Comparison of ENCODE assay signal across 11 mouse cellular contexts in genomic region chr19:6472821-6473220, GRCm38 (mm10). TPM values are rescaled to one million over a fixed set of nuclear protein-coding genes. Genes with fewer than 3 reads are reported as not detected.
"Had no signal": no experiment of that assay in that cellular context is flagged by ENCODE, and none has a peak within 500 bp of the region (broad histone marks: within the 10 kb centered on the region; RNA-seq: fewer than 3 reads in every experiment).

No protein-coding gene starts in this region.

- ATAC-seq: intestine, postnatal 0 days; liver, embryonic 12.5 days had no signal

- H3K27me3 ChIP-seq: midbrain, embryonic 12.5 days had no signal

- H3K4me3 ChIP-seq: limb, embryonic 15.5 days; liver, embryonic 12.5 days; midbrain, embryonic 12.5 days had no signal

- H3K9ac ChIP-seq: limb, embryonic 15.5 days; liver, embryonic 12.5 days; midbrain, embryonic 12.5 days had no signal

- H3K9me3 ChIP-seq: limb, embryonic 15.5 days; liver, embryonic 12.5 days; midbrain, embryonic 12.5 days had no signal

- DNase-seq: kidney, adult 8-10 months; kidney, postnatal 25 days; layer of hippocampus, adult 9-11 months; layer of hippocampus, postnatal 36 days; thymus, adult 18-20 months; thymus, postnatal 14 days had no signal

- H3K36me3 ChIP-seq: limb, embryonic 15.5 days; liver, embryonic 12.5 days had no signal

- H3K27ac ChIP-seq: limb, embryonic 15.5 days; liver, embryonic 12.5 days; midbrain, embryonic 12.5 days had no signal

- H3K4me2 ChIP-seq: limb, embryonic 15.5 days; liver, embryonic 12.5 days; midbrain, embryonic 12.5 days had no signal

RNA-seq across cellular contexts. Expression of gene Nrxn2, which starts 54.3 kb away (rescaled TPM):
- total RNA-seq: megakaryocyte progenitor cell, adult 5-6 weeks had no signal
